Mouse (Mus musculus): ENCODE measurements around the gene Asb4. TPM values are rescaled to one million over a fixed set of nuclear protein-coding genes. Genes with fewer than 3 reads are reported as not detected.

Asb4 gene
- total and polyA plus RNA-seq, 2 experiments: 0.18 to 0.31 TPM

- H3K36me3 ChIP-seq (ENCODE audit: control insufficient read depth, insufficient read depth, low read length): no peaks in the 10 kb centered on the region
- DNase-seq (ENCODE audit: extremely low read depth, low read depth, low spot score): no peak
- no peaks in the 10 kb centered on the region for H3K27me3 ChIP-seq (ENCODE audit: control insufficient read depth, insufficient read depth, low read length)
- no peak overlapping the region for H3K27ac ChIP-seq (replicated peaks; ENCODE audit: insufficient read depth, low read depth, low read length)
- no peak for TF ChIP-seq POLR2A (IDR thresholded peaks at IDR 0.05; ENCODE audit: extremely low read depth, insufficient read depth, low read length)
- no peak for TF ChIP-seq CTCF (IDR thresholded peaks at IDR 0.05; ENCODE audit: low read depth, low read length)
- H3K4me1 ChIP-seq (ENCODE audit: control insufficient read depth, insufficient read depth, low read length): no peaks in the 10 kb centered on the region; the same call in 1 of the 2 replicates
- no peak overlapping the region for H3K9ac ChIP-seq (ENCODE audit: low read depth, low read length)
- H3K79me2 ChIP-seq (ENCODE audit: control insufficient read depth, insufficient read depth, low read length): no peaks in the 10 kb centered on the region
- WGBS: 82% methylated on average over 3 of the region's 3 CpGs
- H3K4me3 ChIP-seq (ENCODE audit: insufficient read depth, low read depth, low read length): no peak overlapping the region
These were observed 72.7 kb downstream of the Asb4 start for GRCm38 (mm10) chr6:5455836-5456235.

GRCm38 (mm10) chr6:5470480-5471318, 87.5 kb downstream of the Asb4 start:
- H3K27me3 ChIP-seq (ENCODE audit: control insufficient read depth, insufficient read depth, low read length): no peaks in the 10 kb centered on the region
- no peak for TF ChIP-seq CTCF (IDR thresholded peaks at IDR 0.05; ENCODE audit: low read depth, low read length)
- TF ChIP-seq POLR2A (IDR thresholded peaks at IDR 0.05; ENCODE audit: extremely low read depth, insufficient read depth, low read length): no peak
- peaks cover 13% of the 10 kb centered on the region; the same call in 1 of the 2 replicates for H3K4me1 ChIP-seq (ENCODE audit: control insufficient read depth, insufficient read depth, low read length)
- no peaks in the 10 kb centered on the region for H3K79me2 ChIP-seq (ENCODE audit: control insufficient read depth, insufficient read depth, low read length)
- H3K27ac ChIP-seq (replicated peaks; ENCODE audit: insufficient read depth, low read depth, low read length): peak overlapping the region; percentile 76
- no peaks in the 10 kb centered on the region for H3K36me3 ChIP-seq (ENCODE audit: control insufficient read depth, insufficient read depth, low read length)
- no peak overlapping the region for H3K4me3 ChIP-seq (ENCODE audit: insufficient read depth, low read depth, low read length)
- DNase-seq (ENCODE audit: extremely low read depth, low read depth, low spot score): peak; percentile 99
- WGBS: 48% methylated on average over 10 of the region's 10 CpGs
- no peak overlapping the region for H3K9ac ChIP-seq (ENCODE audit: low read depth, low read length)

- Histone ChIP-seq H3K79me2 (ENCODE audit: control insufficient read depth, insufficient read depth, low read length) (no peaks in the 10 kb centered on the region), H3K27me3 (ENCODE audit: control insufficient read depth, insufficient read depth, low read length) (no peaks in the 10 kb centered on the region), H3K36me3 (ENCODE audit: control insufficient read depth, insufficient read depth, low read length) (no peaks in the 10 kb centered on the region), H3K4me3 (ENCODE audit: insufficient read depth, low read depth, low read length) (no peak overlapping the region), H3K4me1 (ENCODE audit: control insufficient read depth, insufficient read depth, low read length) (peaks cover 13% of the 10 kb centered on the region; the same call in 1 of the 2 replicates), H3K9ac (ENCODE audit: low read depth, low read length) (no peak overlapping the region), H3K27ac (replicated peaks; ENCODE audit: insufficient read depth, low read depth, low read length) (no peak overlapping the region)
- 32% methylated on average over 2 of the region's 2 CpGs for WGBS
- DNase-seq (ENCODE audit: extremely low read depth, low read depth, low spot score): peak; percentile 76
- TF ChIP-seq POLR2A (IDR thresholded peaks at IDR 0.05; ENCODE audit: extremely low read depth, insufficient read depth, low read length) (no peak), CTCF (IDR thresholded peaks at IDR 0.05; ENCODE audit: low read depth, low read length) (no peak)
These were observed 89.5 kb downstream of the Asb4 start for GRCm38 (mm10) chr6:5472692-5473091.

- Histone ChIP-seq H3K9ac (ENCODE audit: low read depth, low read length) (no peak overlapping the region), H3K79me2 (ENCODE audit: control insufficient read depth, insufficient read depth, low read length) (no peaks in the 10 kb centered on the region), H3K27me3 (ENCODE audit: control insufficient read depth, insufficient read depth, low read length) (no peaks in the 10 kb centered on the region), H3K4me3 (ENCODE audit: insufficient read depth, low read depth, low read length) (no peak overlapping the region), H3K36me3 (ENCODE audit: control insufficient read depth, insufficient read depth, low read length) (no peaks in the 10 kb centered on the region), H3K27ac (replicated peaks; ENCODE audit: insufficient read depth, low read depth, low read length) (no peak overlapping the region), H3K4me1 (ENCODE audit: control insufficient read depth, insufficient read depth, low read length) (peaks cover 13% of the 10 kb centered on the region; the same call in 1 of the 2 replicates)
- DNase-seq (ENCODE audit: extremely low read depth, low read depth, low spot score): peak; percentile 96
- WGBS: 19% methylated on average over 1 of the region's 1 CpGs
- TF ChIP-seq CTCF (IDR thresholded peaks at IDR 0.05; ENCODE audit: low read depth, low read length): no peak
- no peak for TF ChIP-seq POLR2A (IDR thresholded peaks at IDR 0.05; ENCODE audit: extremely low read depth, insufficient read depth, low read length)
These were observed 90.8 kb downstream of the Asb4 start for GRCm38 (mm10) chr6:5474021-5474420.

GRCm38 (mm10) chr6:5481066-5481465, 97.9 kb downstream of the Asb4 start:
- DNase-seq (ENCODE audit: extremely low read depth, low read depth, low spot score): no peak
- H3K27ac ChIP-seq (replicated peaks; ENCODE audit: insufficient read depth, low read depth, low read length): no peak overlapping the region
- peaks cover 4% of the 10 kb centered on the region; the same call in 1 of the 2 replicates for H3K36me3 ChIP-seq (ENCODE audit: control insufficient read depth, insufficient read depth, low read length)
- TF ChIP-seq POLR2A (IDR thresholded peaks at IDR 0.05; ENCODE audit: extremely low read depth, insufficient read depth, low read length) (no peak), CTCF (IDR thresholded peaks at IDR 0.05; ENCODE audit: low read depth, low read length) (no peak)
- no peak overlapping the region for H3K9ac ChIP-seq (ENCODE audit: low read depth, low read length)
- peaks cover 5% of the 10 kb centered on the region for H3K4me1 ChIP-seq (ENCODE audit: control insufficient read depth, insufficient read depth, low read length)
- no peaks in the 10 kb centered on the region for H3K79me2 ChIP-seq (ENCODE audit: control insufficient read depth, insufficient read depth, low read length)
- 48% methylated on average over 2 of the region's 2 CpGs for WGBS
- H3K27me3 ChIP-seq (ENCODE audit: control insufficient read depth, insufficient read depth, low read length): no peaks in the 10 kb centered on the region
- H3K4me3 ChIP-seq (ENCODE audit: insufficient read depth, low read depth, low read length): no peak overlapping the region

- Histone ChIP-seq H3K27ac (replicated peaks; ENCODE audit: insufficient read depth, low read depth, low read length) (no peak overlapping the region), H3K36me3 (ENCODE audit: control insufficient read depth, insufficient read depth, low read length) (peaks cover 13% of the 10 kb centered on the region), H3K4me1 (ENCODE audit: control insufficient read depth, insufficient read depth, low read length) (peaks cover 8% of the 10 kb centered on the region), H3K9ac (ENCODE audit: low read depth, low read length) (no peak overlapping the region), H3K4me3 (ENCODE audit: insufficient read depth, low read depth, low read length) (no peak overlapping the region), H3K79me2 (ENCODE audit: control insufficient read depth, insufficient read depth, low read length) (no peaks in the 10 kb centered on the region), H3K27me3 (ENCODE audit: control insufficient read depth, insufficient read depth, low read length) (no peaks in the 10 kb centered on the region)
- TF ChIP-seq CTCF (IDR thresholded peaks at IDR 0.05; ENCODE audit: low read depth, low read length) (no peak), POLR2A (IDR thresholded peaks at IDR 0.05; ENCODE audit: extremely low read depth, insufficient read depth, low read length) (no peak)
- DNase-seq (ENCODE audit: extremely low read depth, low read depth, low spot score): no peak
- 93% methylated on average over 3 of the region's 3 CpGs for WGBS
These were observed 99.1 kb downstream of the Asb4 start for GRCm38 (mm10) chr6:5482270-5482783.

Other genes with a start within 250 kb of the Asb4 start
- 1,847 and 2,396 TPM in 2 replicates for gene Pon1, start 189.4 kb upstream of the Asb4 start, total RNA-seq (2014; rRNA removed)
- gene Pon1, start 189.4 kb upstream of the Asb4 start, polyA plus RNA-seq (2012; rRNA removed): 549 and 587 TPM in 2 replicates
- 136 and 148 TPM in 2 replicates for gene Pon3, start 127.1 kb upstream of the Asb4 start, total RNA-seq (2014; rRNA removed)
- gene Pon3, start 127.1 kb upstream of the Asb4 start, polyA plus RNA-seq (2012; rRNA removed): 32.2 and 38.5 TPM in 2 replicates
- 36.1 and 46.2 TPM in 2 replicates for gene Pon2, start 84.9 kb upstream of the Asb4 start, total RNA-seq (2014; rRNA removed)
- gene Pon2, start 84.9 kb upstream of the Asb4 start, polyA plus RNA-seq (2012; rRNA removed): 17.1 and 19.8 TPM in 2 replicates
- gene Pdk4, start 112.9 kb downstream of the Asb4 start, total RNA-seq (2014; rRNA removed): 2.7 and 2.9 TPM in 2 replicates
- gene Pdk4, start 112.9 kb downstream of the Asb4 start, polyA plus RNA-seq (2012; rRNA removed): 3.8 and 10.3 TPM in 2 replicates